Mouse (Mus musculus): ENCODE results near the gene Cycs. TPM values are rescaled to one million over a fixed set of nuclear protein-coding genes. Genes with fewer than 3 reads are reported as not detected.
"Not testable (repeated sequence)": the region's sequence is repeated elsewhere in the genome, so short reads cannot be mapped to it uniquely, and the experiment has no call there.

The Cycs gene
- total RNA-seq, 2 experiments from 2014 or later: 45.1 to 48.0 TPM

DNA sequence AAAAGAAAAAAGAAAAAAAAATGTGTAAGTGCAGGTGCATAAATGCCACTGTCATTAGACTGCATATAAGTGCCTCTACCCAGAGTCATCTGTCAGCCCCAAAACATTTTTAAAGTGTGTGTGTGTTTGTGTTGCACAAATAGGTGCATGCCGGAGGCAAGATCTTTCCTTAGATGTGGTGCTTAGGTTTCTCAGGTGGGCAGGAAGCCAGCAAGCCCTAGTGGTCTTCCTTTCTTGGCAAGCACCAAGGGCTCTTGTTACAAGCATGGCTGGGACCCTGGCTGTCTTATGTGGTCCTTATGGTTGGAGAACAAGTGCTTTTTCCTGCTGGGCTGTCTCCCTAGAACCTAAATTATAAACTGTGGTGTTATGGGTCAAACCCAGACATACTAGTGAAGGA lies 5.3 kb upstream of the Cycs start:
- Histone ChIP-seq H3K4me3 (no peak overlapping the region), H3K27ac (no peak overlapping the region)
- no peak for DNase-seq (ENCODE audit: extremely low spot score in 1 of 2, low spot score in 2 of 2)
- intact Hi-C loops (cut with DNase I): no loop called here
- TF ChIP-seq CTCF (IDR thresholded peaks at IDR 0.05): no peak

DNA sequence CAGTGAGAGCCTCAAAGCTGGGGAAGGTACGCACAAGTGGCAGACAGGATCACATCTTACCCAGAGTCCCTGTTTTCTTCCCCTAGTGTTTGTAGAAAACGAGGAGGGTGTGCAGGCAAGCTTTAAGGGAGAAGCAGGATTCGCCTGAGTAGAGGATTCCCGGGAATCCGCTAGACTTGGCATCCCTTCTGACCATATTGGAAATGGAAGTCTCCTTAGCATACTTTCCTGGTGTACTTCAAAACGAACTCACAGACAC lies 588 bp upstream of the Cycs start:
- peak overlapping the region; percentile 95 for H3K27ac ChIP-seq
- DNase-seq (ENCODE audit: extremely low spot score in 1 of 2, low spot score in 2 of 2): no peak
- H3K4me3 ChIP-seq: peak overlapping the region; percentile 82
- no peak for TF ChIP-seq CTCF (IDR thresholded peaks at IDR 0.05)
- intact Hi-C loops (cut with DNase I): no loop called here

DNA sequence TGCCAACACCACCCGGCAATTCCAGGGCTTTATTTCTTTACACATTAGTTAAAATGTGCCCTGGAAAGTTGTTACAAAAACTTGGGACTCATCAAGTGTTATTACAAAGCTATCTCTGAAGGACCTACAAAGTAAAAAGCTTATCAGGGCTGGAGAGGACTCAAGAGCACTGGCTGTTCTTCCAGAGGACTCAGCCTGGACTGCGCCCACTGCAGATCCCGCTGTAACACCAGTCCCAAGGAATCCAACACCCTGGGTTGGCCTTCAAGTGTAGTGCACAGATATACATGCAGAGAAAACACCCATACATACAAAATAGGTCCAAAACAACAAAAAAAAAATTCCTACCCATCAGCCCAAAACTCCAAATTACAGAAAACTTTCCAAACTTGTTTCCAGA lies 2.7 kb downstream of the Cycs start:
- Histone ChIP-seq H3K27ac (no peak overlapping the region), H3K4me3 (no peak overlapping the region)
- no peak for TF ChIP-seq CTCF (IDR thresholded peaks at IDR 0.05)
- intact Hi-C loops (cut with DNase I): no loop called here
- no peak for DNase-seq (ENCODE audit: extremely low spot score in 1 of 2, low spot score in 2 of 2)

GRCm38 (mm10) chr6:50562421-50562820 lies 3.9 kb downstream of the Cycs start:
- Histone ChIP-seq H3K27ac (no peak overlapping the region), H3K4me3 (no peak overlapping the region)
- no peak for DNase-seq (ENCODE audit: extremely low spot score in 1 of 2, low spot score in 2 of 2)
- intact Hi-C loops (cut with DNase I): no loop called here
- no peak for TF ChIP-seq CTCF (IDR thresholded peaks at IDR 0.05)

DNA sequence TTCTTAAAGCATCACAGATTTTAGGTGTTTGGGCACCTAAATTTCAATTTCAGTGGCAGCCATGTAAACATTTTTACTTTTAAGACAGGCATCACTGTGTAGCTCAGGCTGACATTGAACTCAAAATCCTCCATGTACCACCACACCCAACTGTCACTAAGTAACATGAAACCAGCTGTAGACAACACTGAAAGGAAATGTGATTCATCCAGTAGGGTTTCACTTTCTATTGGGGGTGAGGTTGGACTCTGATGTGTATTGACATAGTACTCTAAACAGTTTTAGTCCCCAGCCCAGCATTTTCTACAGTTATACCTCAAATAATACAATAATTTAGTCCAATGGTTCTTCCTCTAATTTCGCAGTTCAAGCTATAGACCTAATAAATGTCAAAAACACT lies 5.6 kb downstream of the Cycs start:
- Histone ChIP-seq H3K27ac (no peak overlapping the region), H3K4me3 (no peak overlapping the region)
- intact Hi-C loops (cut with DNase I): no loop called here
- TF ChIP-seq CTCF (IDR thresholded peaks at IDR 0.05): no peak
- no peak for DNase-seq (ENCODE audit: extremely low spot score in 1 of 2, low spot score in 2 of 2)

GRCm38 (mm10) chr6:50558877-50559276 lies 7.5 kb downstream of the Cycs start:
- intact Hi-C loops (cut with DNase I): no loop called here
- Histone ChIP-seq H3K4me3 (no peak overlapping the region), H3K27ac (no peak overlapping the region)
- no peak for DNase-seq (ENCODE audit: extremely low spot score in 1 of 2, low spot score in 2 of 2)
- no peak for TF ChIP-seq CTCF (IDR thresholded peaks at IDR 0.05)

DNA sequence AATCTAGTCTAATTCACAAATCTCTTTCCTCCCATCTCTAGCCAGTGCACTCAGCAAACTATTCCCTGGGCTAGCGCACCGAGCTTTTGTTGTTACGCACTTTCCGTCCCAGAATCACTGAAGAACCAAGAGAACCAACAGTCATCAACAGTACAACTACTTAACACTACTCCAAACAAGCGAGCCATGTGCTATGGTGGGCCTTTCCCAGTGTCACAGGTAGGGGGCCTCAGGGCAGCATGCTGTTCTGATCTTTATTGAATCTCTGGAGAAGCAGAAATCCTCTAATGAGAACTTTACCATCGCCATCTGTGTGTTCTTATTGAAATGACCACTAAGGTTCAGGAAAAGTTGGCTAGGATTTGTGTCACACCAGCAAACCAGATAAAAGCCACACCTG lies 8.8 kb downstream of the Cycs start:
- intact Hi-C loops (cut with DNase I): no loop called here
- DNase-seq (ENCODE audit: extremely low spot score in 1 of 2, low spot score in 2 of 2): no peak
- no peak for TF ChIP-seq CTCF (IDR thresholded peaks at IDR 0.05)
- H3K4me3 ChIP-seq: no peak overlapping the region
- no peak overlapping the region for H3K27ac ChIP-seq

DNA sequence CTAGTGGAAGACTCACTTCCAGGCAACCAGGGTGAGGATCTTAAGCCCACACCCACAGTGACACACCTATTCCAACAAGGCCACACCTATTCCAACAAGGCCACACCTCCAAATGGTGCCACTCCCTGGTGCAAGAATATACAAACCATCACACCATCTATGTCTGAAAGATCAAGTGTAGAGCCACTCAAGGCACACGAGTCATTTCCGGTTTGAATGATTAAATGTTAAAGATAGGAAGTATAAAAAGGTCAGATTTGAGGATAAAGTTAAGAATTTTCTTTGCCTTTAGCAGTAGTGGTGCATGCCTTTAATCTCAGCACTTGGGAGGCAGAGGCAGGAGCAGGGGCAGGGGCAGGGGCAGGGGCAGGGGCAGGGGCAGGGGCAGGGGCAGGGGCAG lies 12.1 kb downstream of the Cycs start:
- H3K4me3 ChIP-seq; H3K27ac ChIP-seq; intact Hi-C loops (cut with DNase I); DNase-seq (ENCODE audit: extremely low spot score in 1 of 2, low spot score in 2 of 2): not testable (repeated sequence)

GRCm38 (mm10) chr6:50552881-50553518 lies 13.3 kb downstream of the Cycs start:
- intact Hi-C loops (cut with DNase I): no loop called here
- no peak for DNase-seq (ENCODE audit: extremely low spot score in 1 of 2, low spot score in 2 of 2)
- no peak overlapping the region for H3K4me3 ChIP-seq
- no peak for TF ChIP-seq CTCF (IDR thresholded peaks at IDR 0.05)
- no peak overlapping the region for H3K27ac ChIP-seq

DNA sequence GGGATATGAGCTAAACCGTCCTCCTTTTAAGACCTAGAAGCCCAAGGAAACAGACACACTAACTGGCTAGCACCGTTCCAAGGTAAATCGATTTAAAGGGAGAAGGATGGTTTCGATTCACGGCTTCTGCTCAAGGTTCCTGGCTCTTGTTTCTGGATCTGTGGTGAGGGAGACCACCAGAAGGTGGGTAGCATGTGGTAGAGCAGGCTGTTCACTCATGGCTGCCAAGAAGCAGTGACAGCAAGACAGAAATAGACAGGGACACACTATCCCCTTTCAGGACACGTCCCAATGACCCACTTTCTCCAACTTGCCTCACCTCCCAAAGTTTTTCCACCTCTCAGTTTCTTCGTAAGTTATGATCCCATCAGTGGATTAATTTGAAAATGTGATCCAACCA lies 16.5 kb downstream of the Cycs start:
- no peak for DNase-seq (ENCODE audit: extremely low spot score in 1 of 2, low spot score in 2 of 2)
- intact Hi-C loops (cut with DNase I): loop anchor here (5.0 to 10.0 kb wide), 2 partner anchors 335 to 622 kb away; no protein-coding TSS in a partner anchor
- no peak for TF ChIP-seq CTCF (IDR thresholded peaks at IDR 0.05)
- Histone ChIP-seq H3K4me3 (no peak overlapping the region), H3K27ac (no peak overlapping the region)

DNA sequence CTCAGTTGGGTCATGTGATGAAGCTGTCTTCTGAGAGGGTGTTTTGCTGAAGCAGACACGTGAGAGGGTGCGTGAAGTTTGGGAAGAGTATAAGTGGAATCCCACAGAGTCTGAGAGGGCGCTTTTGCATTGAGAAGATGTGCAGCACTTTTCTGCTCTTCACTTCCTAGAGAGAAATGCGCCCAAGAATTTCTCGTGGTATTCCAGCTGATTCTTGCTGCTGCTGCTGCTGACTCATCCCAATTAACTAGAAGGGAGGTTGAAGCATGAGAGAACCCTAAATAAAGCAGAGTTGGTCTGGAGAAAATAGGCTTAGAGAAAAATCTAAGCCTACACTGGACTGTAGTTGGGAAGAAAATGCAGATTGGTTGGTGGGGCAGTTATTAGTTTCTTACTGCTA lies 17.3 kb downstream of the Cycs start:
- intact Hi-C loops (cut with DNase I): loop anchor here (5.0 to 10.0 kb wide), 2 partner anchors 334 to 622 kb away; no protein-coding TSS in a partner anchor
- DNase-seq (ENCODE audit: extremely low spot score in 1 of 2, low spot score in 2 of 2): peak in 1 of 2 experiments; percentile 19
- TF ChIP-seq CTCF (IDR thresholded peaks at IDR 0.05): no peak
- Histone ChIP-seq H3K27ac (no peak overlapping the region), H3K4me3 (no peak overlapping the region)

GRCm38 (mm10) chr6:50545412-50546043 lies 20.8 kb downstream of the Cycs start:
- H3K4me3 ChIP-seq: no peak overlapping the region
- H3K27ac ChIP-seq: no peak overlapping the region
- DNase-seq (ENCODE audit: extremely low spot score in 1 of 2, low spot score in 2 of 2): peak in 1 of 2 experiments; percentile 32
- intact Hi-C loops (cut with DNase I): loop anchor here (2.0 to 10.0 kb wide), 3 partner anchors 331 to 1027 kb away; no protein-coding TSS in a partner anchor
- peak; percentile 96 for TF ChIP-seq CTCF (IDR thresholded peaks at IDR 0.05)

- no peak overlapping the region for H3K4me3 ChIP-seq
- no peak overlapping the region for H3K27ac ChIP-seq
- no peak for DNase-seq (ENCODE audit: extremely low spot score in 1 of 2, low spot score in 2 of 2)
- intact Hi-C loops (cut with DNase I): loop anchor here (10.0 kb wide), 1 partner anchor 328 kb away; no protein-coding TSS in a partner anchor
- no peak for TF ChIP-seq CTCF (IDR thresholded peaks at IDR 0.05)
Measured at GRCm38 (mm10) chr6:50542535-50542934, 23.8 kb downstream of the Cycs start.

Measured in left cerebral cortex, adult 2 months (tissue).